Mouse (Mus musculus): ENCODE data around the gene Ubtd2.
A peak's percentile ranks its signal among the peaks of the same experiment; 100 is the strongest.

Ubtd2 gene

GRCm38 (mm10) chr11:32454800-32455506 is at the start of gene Ubtd2:
Gene Ubtd2 (plus strand): TSS chr11:32455370.
- DNase-seq = peak; percentile 98

- DNase-seq = no peak
Observed at GRCm38 (mm10) chr11:32407863-32408262, 47.3 kb upstream of the Ubtd2 start.

GRCm38 (mm10) chr11:32409052-32409451 is 46.1 kb upstream of the Ubtd2 start:
- no peak for DNase-seq

- DNase-seq = no peak
Observed at GRCm38 (mm10) chr11:32409823-32410562, 45.2 kb upstream of the Ubtd2 start.

GRCm38 (mm10) chr11:32420001-32420400 is 35.2 kb upstream of the Ubtd2 start:
- no peak for DNase-seq

- DNase-seq = no peak
Observed at GRCm38 (mm10) chr11:32423311-32423710, 31.9 kb upstream of the Ubtd2 start.

GRCm38 (mm10) chr11:32424600-32424999 is 30.6 kb upstream of the Ubtd2 start:
- no peak for DNase-seq

- DNase-seq = no peak
Observed at GRCm38 (mm10) chr11:32425043-32425658, 30.0 kb upstream of the Ubtd2 start.

GRCm38 (mm10) chr11:32427537-32427936 is 27.6 kb upstream of the Ubtd2 start:
- DNase-seq = no peak

- DNase-seq = peak; percentile 9
Observed at GRCm38 (mm10) chr11:32435410-32436060, 19.6 kb upstream of the Ubtd2 start.

GRCm38 (mm10) chr11:32442576-32442975 is 12.6 kb upstream of the Ubtd2 start:
- no peak for DNase-seq

GRCm38 (mm10) chr11:32444266-32444665 is 10.9 kb upstream of the Ubtd2 start:
- no peak for DNase-seq

- DNase-seq = no peak
Observed at GRCm38 (mm10) chr11:32445135-32445534, 10.0 kb upstream of the Ubtd2 start.

GRCm38 (mm10) chr11:32445637-32446226 is 9.4 kb upstream of the Ubtd2 start:
- DNase-seq = no peak

- peak; percentile 43 for DNase-seq
Observed at GRCm38 (mm10) chr11:32450216-32450615, 5.0 kb upstream of the Ubtd2 start.

GRCm38 (mm10) chr11:32451306-32451705 is 3.9 kb upstream of the Ubtd2 start:
- no peak for DNase-seq

- DNase-seq = no peak
Observed at GRCm38 (mm10) chr11:32452745-32453144, 2.4 kb upstream of the Ubtd2 start.

GRCm38 (mm10) chr11:32453353-32453915 is 1.7 kb upstream of the Ubtd2 start:
- DNase-seq = no peak

GRCm38 (mm10) chr11:32454231-32454799 is 855 bp upstream of the Ubtd2 start:
- DNase-seq = no peak

- peak; percentile 45 for DNase-seq
Observed at GRCm38 (mm10) chr11:32455507-32456141, 454 bp downstream of the Ubtd2 start.

GRCm38 (mm10) chr11:32456356-32456755 is 1.2 kb downstream of the Ubtd2 start:
- no peak for DNase-seq

GRCm38 (mm10) chr11:32464282-32464681 is 9.1 kb downstream of the Ubtd2 start:
- no peak for DNase-seq
